Mouse (Mus musculus) left cerebral cortex, postnatal 14 days (tissue): ENCODE measurements around the gene Epn3. TPM values are rescaled to one million over a fixed set of nuclear protein-coding genes. Genes with fewer than 3 reads are reported as not detected.

ENCODE experiments used
- DNase-seq, 2 experiments: peaks; one replicate each; pipeline ENCODE4 v3.0.0; 2021 to 2022; ENCODE audit warnings: low spot score in 2 of 2, mixed read lengths in 1 of 2
- intact Hi-C: fragments of 180-260 bp; cut with DNase I; formaldehyde crosslinking; loops from one replicate; pipeline ENCODE4 v1.15.1; 2025
- total RNA-seq, 2 experiments: library from RNA; stranded (reverse); gene quantifications; 2 replicates each; pipeline ENCODE4 v1.2.3; 2021

Gene Epn3
- total RNA-seq, 2 experiments from 2014 or later, result 0.95 to 1.3 TPM

DNA sequence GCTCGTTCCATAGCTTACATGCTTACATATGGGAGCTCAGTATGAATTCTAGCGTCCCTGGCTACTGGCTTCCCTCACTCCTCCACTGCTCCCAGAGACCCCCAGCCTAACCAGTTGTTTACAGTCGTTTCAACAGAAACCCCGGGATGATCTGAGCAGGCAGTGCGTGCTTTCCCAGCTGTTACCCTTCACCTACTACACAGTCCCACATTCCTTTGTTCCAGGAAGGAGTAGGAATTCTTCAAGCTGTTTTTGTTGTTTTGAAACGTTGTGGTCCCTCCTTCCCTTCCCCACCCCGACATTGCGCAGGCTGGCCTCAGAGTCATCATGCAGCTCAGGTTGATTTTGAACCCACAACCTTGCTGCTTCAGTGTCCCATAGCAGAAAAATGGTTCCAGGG lies 588 bp upstream of the Epn3 start:
- DNase-seq, result no peak
- intact Hi-C loops, result no loop called here

- peak in 1 of 2 experiments; percentile 53 for DNase-seq
- intact Hi-C loops, result no loop called here
Measured at GRCm38 (mm10) chr11:94499035-94499434, 739 bp downstream of the Epn3 start.

DNA sequence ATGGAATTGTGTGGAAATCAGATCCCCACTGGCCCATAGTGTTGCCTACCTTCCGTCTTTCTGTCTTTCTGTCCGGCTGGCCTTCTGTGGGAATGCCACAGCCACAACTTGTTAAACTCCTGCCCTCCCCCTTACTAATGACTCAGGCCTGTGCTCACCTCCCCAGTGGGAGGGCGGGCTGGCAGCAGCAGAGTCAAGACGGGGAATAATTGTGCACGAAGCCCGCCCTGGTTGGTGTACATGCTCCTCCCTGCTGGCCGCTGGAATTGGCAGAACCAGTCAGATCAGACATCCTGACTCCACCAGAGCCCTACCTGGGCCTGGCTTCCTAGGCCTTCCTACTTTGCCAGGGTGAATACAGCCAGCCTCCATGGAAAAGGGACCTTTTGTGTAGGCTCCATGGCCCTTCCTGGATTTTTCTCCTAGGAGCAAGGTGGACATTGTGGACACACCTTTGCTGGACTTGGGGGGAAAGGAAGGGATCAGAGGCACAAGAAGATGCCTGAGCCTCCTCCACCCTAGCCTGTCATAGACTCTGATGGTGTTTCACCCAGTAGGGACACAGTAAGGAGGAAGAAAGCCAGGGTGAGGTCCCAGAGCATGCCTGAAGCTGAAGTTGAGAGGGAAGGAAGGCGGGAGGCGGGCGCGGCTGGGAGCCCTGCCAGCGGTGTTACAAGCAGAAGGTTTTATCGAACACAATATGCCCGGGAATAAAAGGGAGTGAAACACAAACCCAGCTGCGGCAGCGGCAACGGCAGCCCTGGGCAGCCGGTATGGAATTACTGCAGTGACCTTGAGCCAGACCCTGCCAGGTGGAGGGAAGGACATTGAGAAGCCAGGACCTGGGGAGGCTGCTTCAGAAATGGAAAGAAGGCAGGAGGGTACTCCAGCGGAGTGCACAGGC lies 1.4 kb downstream of the Epn3 start:
- intact Hi-C loops, result no loop called here
- peak; percentile 61 to 70 for DNase-seq

GRCm38 (mm10) chr11:94495415-94495814 lies 4.4 kb downstream of the Epn3 start:
- intact Hi-C loops, result no loop called here
- DNase-seq, result no peak

GRCm38 (mm10) chr11:94491749-94492099 lies 8.1 kb downstream of the Epn3 start:
- intact Hi-C loops, result no loop called here
- no peak for DNase-seq

DNA sequence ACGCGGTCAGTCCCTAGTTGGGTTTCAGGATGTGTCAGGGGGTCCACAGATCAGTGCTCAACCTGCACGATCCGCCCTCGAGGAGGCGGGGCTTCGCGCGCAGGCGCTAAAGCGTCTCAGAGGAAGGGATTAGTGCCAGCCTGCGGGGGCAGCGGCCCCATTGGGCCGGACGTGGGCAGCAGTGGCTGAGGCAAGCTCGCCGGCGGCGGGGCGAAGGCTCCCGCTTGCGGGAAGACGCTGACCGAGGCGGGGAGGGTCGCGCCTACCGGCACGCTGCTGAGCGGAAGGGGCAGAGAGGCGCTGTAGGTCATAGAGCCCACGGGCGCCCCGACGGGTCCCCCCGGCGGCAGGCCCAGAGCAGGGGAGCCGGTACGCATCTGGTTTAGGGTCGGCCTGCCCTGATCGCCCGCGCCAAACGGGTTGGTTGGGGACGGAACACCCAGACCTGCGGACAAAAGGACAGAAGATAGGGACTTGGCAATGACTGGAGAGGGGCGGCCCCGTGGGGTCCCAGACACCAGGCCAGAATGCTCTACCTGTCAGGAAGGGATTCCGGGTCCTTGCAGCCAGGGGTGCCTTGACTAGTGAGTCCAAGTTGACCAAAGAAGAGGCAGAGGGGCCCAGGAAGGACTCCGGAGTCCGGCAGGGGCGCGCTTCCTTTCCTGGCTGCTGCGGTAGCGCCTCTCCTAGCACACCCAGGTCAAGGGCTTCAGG lies 8.6 kb downstream of the Epn3 start:
- DNase-seq, result peak in 1 of 2 experiments; percentile 70
- intact Hi-C loops, result no loop called here

- intact Hi-C loops, result loop anchor here (5.0 to 10.0 kb wide), 2 partner anchors 255 to 362 kb away; no protein-coding TSS in a partner anchor
Measured at GRCm38 (mm10) chr11:94489745-94490144, 10.0 kb downstream of the Epn3 start.

DNA sequence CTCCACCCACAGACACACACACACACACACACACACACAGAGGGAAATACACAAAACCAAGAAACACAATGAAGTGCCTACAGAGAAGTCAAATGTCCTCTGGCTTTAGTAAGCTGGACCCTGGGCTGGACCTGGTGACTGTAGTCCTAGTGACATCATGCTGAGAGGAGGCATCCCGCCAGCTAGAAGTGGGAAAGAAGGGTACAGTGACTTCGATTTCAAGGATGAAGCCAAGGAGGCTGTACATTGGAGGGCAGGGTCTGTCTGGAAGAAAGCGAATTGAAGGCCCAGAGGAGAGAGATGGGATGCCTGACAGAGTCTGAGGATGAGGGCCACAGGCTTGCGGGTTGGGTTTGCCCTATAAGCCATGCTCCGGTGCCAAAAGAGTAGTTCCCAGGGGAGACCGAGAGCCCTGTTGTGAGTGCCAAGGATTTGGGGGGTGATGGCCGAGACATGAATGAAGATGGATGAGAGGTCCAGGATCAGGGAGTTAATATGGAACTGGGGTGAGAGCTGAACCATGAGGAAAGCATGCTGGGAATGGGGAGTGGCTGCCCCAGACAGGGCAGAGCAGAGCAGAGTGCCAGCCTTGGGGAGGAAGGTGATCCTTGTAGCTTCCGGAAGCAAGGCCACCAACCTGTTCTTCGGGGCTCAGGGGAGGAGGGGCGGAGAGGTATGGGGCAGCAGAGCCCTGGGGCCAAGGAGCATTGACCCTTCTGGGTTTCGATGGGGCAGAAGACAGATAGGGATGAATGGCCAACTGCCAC lies 10.8 kb downstream of the Epn3 start:
- intact Hi-C loops, result loop anchor here (5.0 to 10.0 kb wide), 2 partner anchors 254 to 362 kb away; no protein-coding TSS in a partner anchor

More at GRCm38 (mm10) chr11:94489745-94490144, 10.0 kb downstream of the Epn3 start:
- DNase-seq, result no peak

GRCm38 (mm10) chr11:94486001-94486400 lies 13.8 kb downstream of the Epn3 start, which contains the start of gene Spata20:
Gene Spata20, minus strand, starts transcription at chr11:94486179.
- intact Hi-C loops, result loop anchor here (1.0 to 10.0 kb wide), 4 partner anchors 66 to 359 kb away; no protein-coding TSS in a partner anchor

More for the DNA sequence above, 10.8 kb downstream of the Epn3 start:
- no peak for DNase-seq

GRCm38 (mm10) chr11:94485223-94485622 lies 14.6 kb downstream of the Epn3 start:
- intact Hi-C loops, result loop anchor here (5.0 to 10.0 kb wide), 2 partner anchors 250 to 358 kb away; no protein-coding TSS in a partner anchor

More at GRCm38 (mm10) chr11:94486001-94486400, 13.8 kb downstream of the Epn3 start, which contains the start of gene Spata20:
- DNase-seq, result peak; percentile 94 to 95

GRCm38 (mm10) chr11:94484636-94485035 lies 15.1 kb downstream of the Epn3 start:
- DNase-seq, result no peak
- intact Hi-C loops, result loop anchor here (5.0 to 10.0 kb wide), 2 partner anchors 250 to 357 kb away; no protein-coding TSS in a partner anchor

More at GRCm38 (mm10) chr11:94485223-94485622, 14.6 kb downstream of the Epn3 start:
- DNase-seq, result no peak

DNA sequence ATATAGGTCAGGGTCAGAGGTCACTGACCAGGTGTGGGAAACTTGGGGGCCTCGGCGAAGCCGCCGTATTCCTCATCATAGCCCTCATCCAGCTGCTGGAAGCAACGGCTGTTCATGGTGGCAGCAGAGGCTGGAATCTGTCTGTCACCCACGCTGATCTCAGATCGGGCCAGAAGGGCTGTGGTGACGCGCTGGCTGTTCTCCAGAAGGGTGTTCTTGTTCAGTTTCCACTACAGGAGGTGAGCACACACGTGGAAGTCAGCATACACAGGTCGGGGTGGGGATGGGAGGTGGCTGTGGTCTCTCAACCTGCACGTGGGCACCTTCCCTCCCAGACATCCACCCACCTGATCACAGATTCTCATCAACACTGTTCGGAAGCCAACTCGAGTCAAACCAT lies 15.9 kb downstream of the Epn3 start:
- DNase-seq, result no peak
- intact Hi-C loops, result loop anchor here (10.0 kb wide), 1 partner anchor 249 kb away; no protein-coding TSS in a partner anchor

DNA sequence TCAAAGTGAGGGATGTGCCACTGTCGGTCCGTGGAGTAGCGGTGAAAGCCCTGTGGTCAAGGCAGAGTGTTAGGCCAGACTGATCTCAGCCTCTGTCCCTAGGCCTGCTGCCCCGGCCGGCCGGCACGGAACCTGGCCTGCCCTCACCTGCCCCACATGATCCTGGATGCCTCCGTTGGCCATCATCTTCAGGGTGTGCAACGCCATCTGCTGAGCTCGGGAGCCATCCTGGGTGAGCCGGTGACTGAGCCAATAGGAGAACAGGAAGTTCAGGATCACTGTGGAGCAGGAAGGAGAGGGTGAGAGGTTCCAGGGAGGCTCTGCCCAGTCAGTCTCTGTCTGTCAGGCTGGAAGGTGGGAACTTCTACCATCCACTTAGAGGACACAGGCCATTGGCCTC lies 16.3 kb downstream of the Epn3 start:
- DNase-seq, result no peak
- intact Hi-C loops, result loop anchor here (10.0 kb wide), 1 partner anchor 249 kb away; no protein-coding TSS in a partner anchor

DNA sequence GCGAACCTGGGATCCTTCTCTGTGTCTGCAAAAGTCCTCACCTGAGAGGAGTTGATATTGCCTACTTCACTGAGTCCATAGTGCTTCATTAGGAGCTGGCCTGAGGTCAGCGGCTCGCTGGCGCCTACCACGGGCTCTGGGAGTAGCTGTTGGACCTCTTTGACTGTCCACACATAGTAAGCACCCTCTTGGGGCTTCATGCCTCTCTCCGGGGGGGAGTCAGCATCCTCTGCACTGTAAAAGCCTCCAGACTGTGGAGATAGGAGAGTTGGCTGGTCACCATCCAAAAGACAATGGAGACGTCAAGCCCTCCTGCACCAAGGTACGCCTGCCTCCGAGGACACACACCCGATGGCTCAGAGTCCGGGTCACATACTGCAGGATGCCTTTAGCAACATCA lies 17.0 kb downstream of the Epn3 start:
- intact Hi-C loops, result loop anchor here (10.0 kb wide), 1 partner anchor 248 kb away; no protein-coding TSS in a partner anchor
- no peak for DNase-seq

GRCm38 (mm10) chr11:94481963-94482362 lies 17.8 kb downstream of the Epn3 start:
- intact Hi-C loops, result loop anchor here (10.0 kb wide), 1 partner anchor 247 kb away; no protein-coding TSS in a partner anchor
- DNase-seq, result no peak

GRCm38 (mm10) chr11:94480382-94480781 lies 19.4 kb downstream of the Epn3 start:
- intact Hi-C loops, result loop anchor here (10.0 kb wide), 1 partner anchor 246 kb away; no protein-coding TSS in a partner anchor
- DNase-seq, result no peak

- intact Hi-C loops, result no loop called here
- DNase-seq, result no peak
Measured at GRCm38 (mm10) chr11:94477651-94478050, 22.1 kb downstream of the Epn3 start.

DNA sequence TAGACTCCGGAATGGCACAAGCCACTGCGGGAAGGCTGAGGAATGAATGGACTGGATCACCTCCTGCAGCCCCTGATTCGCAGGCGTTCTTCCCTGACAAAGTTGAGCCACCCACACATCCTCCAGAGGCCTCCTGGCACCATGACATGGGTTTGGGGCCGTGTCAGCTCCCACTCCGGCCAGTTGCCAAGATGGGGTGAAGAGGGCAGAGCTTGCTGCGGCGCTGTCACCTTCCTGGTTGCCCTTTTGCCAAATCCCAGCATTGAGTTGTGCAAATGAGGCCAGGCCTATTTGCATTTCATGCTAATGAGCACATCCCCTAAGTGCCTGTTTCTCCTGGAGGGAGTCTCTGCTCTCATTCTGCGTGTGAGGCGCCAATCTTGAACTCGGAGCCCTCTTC lies 24.1 kb downstream of the Epn3 start:
- intact Hi-C loops, result loop anchor here (2.0 kb wide), 1 partner anchor 147 kb away; the partner anchor contains the start of gene Ankrd40
- no peak for DNase-seq

DNA sequence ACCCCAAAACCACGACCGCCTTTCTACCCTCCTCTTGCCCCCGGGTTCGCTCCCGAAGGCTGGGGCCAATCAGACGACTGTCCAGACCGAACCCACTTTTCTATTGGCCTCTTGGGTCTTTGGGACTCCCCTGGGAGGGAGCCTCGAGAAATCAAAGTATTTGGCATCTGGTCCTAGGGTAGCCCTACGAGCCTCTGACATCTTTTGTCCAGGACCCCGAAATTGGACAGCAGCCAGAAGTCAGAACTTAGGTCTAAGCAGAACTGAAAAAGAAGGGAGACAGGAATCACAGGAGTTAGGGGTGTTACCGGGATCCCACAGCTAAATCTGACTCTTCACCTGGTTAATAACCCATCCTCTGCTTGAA lies 25.2 kb downstream of the Epn3 start:
- no peak for DNase-seq
- intact Hi-C loops, result loop anchor here (2.0 to 5.0 kb wide), 2 partner anchors 52 to 146 kb away; partner anchors contain the start of gene Ankrd40
